Mouse (Mus musculus) liver, postnatal 0 days (tissue): ENCODE data around the gene Fam13c.

Experiments used
- CTCF ChIP-seq: sonication (generic); IDR thresholded peaks from 2 replicates; pipeline ENCODE4 v1.5.1; 2016; ENCODE audit warnings: antibody characterized with exemption, low read depth
- EP300 ChIP-seq: IDR thresholded peaks from 2 replicates; pipeline ENCODE4 v1.6.1; 2016; ENCODE audit warnings: antibody characterized with exemption, low read depth, mild to moderate bottlenecking

DNA sequence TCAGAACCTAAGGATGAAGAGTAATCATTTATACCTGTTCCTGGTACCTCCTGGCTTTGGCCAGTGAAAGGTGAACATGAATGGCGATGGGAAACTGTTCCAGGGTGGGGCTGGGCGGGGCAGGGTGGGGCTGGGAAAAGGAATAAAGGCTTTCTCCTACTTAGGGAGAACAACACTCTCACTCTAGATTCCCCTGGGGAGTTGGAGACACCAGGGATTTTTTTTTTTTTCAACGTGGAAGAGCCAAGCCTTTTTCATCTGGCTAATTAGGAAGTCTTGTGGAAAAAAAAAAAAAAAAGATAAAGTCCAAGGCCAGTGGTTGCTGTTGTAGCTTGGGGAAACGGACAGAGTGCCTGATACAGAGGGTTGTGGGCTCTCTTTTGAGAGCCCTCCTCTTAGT lies 7.5 kb downstream of the Fam13c start:
- TF ChIP-seq CTCF (no peak), EP300 (no peak)
